Mouse (Mus musculus): ENCODE results near the gene Tmem107.

Gene Tmem107

DNA sequence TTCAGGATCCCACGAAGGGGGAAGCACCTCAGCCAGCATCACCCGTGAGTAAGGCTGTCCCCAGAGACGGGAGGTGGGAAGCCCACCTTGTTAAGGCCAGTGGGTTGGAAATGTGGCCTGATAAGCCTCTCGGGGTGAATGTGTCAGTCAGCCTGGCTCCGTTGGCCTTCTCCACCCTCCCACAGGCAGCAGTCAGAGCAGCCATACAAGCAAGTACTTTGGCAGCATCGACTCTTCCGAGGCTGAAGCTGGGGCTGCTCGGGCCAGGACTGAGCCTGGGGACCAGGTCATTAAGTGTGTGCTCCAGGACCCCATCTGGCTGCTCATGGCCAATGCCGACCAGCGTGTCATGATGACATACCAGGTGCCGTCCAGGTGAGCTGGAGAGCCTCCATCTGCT lies 37.1 kb downstream of the Tmem107 start:
- peak in 1 of 2 experiments; percentile 7 for DNase-seq

DNA sequence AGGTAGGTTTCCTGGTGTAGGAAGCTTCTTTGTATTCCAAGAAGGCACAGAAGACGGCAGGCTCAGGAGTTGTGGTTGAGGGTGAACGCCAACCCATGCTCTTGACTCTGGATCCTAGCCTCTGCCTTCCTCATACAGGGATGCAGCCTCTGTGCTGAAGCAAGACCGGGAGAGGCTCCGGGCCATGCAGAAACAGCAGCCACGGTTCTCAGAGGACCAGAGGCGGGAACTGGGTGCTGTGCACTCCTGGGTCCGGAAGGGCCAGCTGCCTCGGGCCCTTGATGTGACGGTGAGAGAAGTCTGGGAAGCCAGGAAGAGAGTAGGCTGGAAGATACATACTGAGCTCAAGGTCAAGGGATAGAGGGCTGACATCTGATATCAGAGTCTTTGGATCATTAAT lies 37.6 kb downstream of the Tmem107 start:
- peak in 1 of 2 experiments; percentile 8 for DNase-seq

DNA sequence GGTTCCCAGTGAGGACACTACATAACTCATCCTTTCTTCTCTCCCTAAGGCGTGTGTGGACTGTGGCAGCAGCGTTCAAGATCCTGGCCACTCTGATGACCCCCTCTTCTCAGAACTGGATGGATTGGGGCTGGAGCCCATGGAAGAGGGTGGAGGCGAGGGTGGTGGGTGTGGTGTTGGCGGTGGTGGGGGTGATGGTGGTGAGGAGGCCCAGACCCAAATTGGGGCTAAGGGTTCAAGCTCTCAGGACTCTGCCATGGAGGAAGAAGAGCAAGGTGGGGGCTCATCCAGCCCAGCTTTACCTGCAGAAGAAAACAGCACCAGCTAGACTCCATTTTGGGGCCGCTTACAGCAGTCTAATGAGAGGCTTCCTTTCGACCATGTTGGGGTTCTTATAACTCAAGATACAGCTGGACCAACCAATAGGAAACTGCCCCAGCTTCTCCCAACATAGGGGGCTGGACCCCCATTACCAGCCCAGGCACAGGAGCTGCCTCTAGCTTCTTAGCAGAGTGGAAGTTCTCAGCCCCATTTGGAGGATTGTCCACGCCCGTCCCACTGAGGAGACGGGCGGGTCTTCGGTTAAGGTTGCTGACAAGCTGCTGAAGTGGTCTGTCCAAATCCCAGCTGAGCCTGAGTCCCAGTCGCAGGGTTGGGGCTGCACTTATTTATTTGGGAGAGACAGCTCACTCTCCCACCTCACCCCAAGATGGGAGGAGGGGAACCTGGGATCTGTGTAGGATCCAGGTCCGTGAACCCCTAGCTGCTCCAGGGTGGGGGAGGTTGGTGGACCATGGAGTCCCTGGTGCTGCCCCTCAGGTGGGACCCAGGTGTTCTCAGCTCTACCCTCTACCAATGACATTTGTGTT lies 38.7 kb downstream of the Tmem107 start:
- DNase-seq = peak in 1 of 2 experiments; percentile 34

DNA sequence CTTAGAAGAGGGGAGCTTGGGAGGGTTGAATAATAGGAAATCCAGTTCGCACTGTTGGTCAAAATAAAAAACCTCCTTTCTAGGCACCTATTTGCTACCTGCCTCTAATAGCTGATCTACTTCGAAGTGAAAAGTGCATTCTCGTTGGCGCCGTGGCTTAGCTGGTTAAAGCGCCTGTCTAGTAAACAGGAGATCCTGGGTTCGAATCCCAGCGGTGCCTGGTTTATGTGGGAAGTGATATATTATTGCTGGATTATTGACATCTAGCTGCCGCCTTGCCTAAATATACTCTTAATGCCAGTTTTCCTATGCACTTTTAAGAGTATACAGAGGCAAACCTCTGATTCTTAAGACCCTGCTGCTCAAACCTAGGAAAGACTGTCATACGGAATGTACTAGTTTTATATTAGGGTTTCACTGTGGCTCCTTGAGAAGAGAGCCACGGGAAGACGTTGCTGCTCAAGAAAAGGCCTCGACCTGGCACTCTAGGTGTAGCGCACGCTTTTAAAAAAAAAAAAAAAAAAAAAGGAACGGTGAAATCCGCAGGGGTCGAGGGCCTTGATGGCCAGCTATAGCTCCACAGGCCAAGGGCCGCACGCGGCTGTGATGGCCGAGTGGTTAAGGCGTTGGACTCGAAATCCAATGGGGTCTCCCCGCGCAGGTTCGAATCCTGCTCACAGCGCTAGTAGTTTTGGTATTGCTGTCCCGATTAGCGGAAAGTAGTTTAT lies 39.9 kb downstream of the Tmem107 start:
- peak; percentile 98 to 99 for DNase-seq

DNA sequence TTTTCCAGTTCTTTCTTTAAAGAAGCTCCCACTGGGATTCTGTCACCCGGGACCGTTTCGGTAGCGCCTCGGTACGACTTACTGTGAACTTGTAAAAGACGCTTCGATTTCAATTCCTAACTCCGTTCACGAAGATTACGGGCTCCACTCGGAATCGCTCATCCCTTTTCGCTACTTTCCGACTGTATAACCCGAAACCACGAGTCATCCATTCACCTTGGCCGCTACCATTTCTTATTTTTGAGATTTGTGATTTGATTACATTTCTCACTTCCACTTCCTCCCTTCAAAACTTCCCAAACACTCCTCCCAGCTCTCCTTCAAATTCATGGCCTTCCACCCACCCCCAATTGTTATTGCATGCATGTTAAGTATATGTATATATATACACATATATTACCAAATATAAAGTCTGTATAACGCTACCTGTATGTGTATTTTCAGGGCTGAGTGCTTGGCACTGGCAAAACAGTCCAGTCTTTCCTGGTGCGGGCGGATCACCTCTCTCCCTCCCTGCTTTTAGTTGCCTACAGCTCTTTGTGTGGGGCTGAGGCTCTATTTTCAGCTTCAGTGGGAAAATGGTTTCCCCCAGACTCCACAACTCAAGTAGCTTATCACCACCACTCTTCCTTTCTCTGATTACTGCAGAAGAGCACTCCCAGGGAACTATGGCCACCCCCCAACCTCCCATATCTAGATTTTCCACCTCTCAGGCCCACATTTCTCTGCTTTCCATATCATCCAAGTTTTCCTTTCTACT lies 40.6 kb downstream of the Tmem107 start:
- peak in 1 of 2 experiments; percentile 15 for DNase-seq

DNA sequence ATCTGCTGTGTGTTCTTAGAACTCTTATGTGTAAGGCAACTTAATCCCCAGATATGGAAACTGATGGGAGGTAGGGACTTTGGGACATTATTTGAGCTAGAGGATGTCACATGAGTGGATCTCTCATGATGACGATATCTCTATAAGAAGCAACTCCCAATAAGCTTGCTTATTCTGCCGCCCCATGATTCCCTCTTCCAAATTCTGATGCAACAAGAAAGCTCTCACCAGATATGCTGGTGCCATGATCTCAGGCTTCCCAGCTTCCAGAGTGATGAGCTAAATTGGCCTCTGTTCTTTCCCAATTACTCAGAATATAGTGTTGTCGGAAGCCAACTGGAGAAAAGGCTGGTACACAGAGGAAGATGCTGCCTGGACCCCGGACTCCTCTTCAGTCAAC lies 41.3 kb downstream of the Tmem107 start:
- no peak for DNase-seq

DNA sequence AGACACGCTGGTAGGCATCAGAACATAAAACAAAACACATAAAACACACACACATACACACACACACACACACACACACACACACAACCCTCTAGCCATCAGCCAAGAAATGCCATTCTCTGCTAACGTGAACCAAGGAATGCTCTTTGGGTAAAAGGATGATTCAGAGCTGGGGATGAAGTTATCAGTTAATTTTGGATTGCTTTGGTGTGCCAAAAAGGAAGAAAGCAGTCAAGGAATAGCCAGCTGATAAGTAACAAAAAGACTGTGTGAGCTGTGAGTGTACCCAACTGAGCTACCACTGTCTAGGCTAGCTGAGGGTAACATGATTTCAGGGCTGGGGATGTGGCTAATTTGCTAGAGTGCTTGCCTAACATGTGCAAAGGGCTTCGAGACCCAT lies 43.4 kb downstream of the Tmem107 start:
- no peak for DNase-seq

DNA sequence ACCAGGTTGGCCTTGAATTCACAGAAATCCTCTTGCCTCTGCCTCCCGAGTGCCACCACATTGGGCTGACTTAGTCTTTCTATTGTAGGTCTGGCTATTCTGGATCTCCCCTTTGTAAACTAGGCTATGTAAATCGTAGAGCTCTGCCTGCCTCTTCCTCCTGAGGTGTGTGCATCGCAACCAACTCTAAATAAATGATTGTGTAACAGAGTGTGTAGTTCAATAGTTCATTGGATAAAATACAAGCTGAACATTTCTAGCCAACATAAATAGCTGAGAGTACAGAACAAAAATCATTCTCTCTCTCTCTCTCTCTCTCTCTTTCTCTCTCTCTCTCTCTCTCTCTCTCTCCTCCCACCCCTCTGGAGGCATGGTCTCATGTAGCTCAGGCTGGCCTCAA lies 44.0 kb downstream of the Tmem107 start:
- no peak for DNase-seq

DNA sequence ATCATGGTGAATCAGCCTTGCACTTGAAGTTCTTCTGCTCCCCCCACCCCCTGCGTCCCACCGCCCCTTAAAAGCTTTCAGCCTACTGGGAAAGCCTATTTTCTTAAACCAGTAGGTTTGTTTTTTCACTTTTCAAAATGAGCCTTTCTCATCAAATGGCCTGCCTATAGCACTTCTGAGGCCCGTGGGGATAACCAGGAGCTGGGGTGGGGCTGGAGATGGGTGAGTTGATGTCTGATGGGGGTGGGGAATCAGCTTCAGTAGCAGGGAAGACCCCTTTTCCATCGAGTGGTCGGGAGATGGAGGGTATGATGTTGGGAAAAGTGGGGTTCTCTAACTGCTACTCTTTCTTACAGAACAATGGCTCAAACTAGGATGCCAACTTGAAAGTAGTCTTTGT lies 46.2 kb downstream of the Tmem107 start:
- peak in 1 of 2 experiments; percentile 34 for DNase-seq

DNA sequence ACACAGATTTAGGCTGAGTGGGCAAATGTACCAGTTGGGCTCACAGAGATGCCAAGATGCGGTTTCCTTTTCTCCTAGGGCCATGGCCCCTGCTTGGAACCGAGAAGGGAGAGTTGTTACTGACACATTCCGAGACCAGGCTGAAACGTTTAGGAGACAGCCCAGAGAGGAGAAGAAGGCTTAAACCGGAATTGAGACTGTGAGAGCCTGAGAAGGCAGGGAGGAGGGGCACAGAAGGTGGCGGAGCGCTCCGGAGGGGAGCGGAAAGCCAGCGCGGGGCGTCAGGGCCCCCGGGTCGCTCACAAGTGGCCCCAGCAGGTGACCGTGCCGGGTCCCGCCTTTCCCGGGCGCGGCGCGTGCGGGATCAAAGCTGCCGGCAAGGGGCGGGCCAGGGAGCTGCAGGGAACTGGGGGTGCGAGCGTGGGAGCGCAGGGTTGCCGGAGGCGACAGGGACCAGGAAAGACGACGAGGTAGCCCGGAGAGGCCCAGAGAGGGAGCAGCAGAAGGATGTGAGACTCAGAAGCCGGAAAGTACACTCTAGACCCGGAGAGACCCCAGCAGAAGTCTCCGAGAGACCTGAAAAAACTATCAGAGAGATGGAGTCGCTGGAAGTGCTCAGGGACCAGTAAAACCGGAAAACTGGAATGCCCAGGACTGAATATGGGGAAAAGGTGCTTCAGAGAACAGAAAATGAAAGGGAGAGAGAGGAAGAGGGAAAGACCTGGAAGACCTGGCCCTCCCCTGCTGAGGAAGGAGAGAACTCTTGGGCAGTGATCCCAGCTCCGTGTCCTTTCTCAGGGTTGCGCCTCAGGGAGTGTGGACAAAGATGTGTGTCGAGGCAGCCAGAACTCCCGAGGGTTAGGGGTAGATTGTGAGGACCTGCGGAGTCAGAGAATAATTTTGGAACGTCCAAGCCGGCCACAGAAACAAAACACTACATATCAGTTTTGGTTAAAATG lies 47.4 kb downstream of the Tmem107 start:
- peak; percentile 73 to 77 for DNase-seq

DNA sequence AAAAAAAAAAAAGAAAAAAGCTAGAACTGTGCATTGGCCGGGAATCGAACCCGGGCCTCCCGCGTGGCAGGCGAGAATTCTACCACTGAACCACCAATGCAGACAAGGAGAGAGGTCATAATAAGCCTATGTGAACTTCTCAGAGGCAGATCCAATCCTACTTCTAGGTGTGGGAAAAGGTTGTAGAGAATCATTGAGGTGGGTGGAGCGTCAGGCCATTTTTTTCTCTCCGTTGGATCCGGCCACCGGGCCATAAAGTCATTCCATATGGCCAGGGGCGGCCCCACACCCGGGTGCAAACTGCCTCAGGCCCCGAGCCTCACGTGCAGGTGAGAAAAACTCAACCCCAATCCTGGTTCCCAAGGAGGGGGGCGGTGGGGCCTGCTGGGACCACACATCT lies 48.2 kb downstream of the Tmem107 start:
- peak; percentile 94 to 98 for DNase-seq

DNA sequence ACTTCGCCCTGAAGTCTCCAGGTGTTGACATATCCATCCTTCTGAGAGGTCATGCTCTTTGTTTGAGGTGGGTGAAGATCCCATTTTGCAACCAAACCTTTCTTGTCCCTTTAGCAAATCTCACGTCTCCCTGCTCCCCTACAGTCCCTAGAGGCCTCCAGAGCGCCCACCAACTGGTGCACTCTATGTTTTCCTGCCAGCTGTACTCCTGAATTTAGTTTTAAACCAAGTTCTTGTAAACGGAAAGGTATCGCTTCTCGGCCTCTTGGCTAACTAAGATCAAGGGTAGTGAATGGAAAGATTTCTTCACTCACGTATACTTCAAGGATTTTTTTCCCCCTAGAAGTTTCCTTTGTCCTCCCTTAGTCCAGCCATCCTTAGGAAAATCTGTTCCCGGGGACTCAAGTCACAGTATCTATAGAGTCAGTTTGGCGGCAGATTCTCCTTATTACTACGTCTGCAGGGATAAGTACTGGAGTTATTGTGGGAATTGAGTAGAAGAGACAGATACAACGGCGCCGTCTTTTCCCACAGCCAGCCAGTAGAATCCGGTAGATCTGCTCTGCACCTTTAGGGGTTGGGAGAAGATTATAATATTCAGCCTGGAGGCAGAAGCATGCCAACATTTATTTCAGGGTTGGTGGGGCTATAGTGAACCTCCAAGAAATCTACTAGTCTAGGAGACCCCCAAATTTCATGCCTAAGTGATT lies 49.0 kb downstream of the Tmem107 start:
- no peak for DNase-seq

DNA sequence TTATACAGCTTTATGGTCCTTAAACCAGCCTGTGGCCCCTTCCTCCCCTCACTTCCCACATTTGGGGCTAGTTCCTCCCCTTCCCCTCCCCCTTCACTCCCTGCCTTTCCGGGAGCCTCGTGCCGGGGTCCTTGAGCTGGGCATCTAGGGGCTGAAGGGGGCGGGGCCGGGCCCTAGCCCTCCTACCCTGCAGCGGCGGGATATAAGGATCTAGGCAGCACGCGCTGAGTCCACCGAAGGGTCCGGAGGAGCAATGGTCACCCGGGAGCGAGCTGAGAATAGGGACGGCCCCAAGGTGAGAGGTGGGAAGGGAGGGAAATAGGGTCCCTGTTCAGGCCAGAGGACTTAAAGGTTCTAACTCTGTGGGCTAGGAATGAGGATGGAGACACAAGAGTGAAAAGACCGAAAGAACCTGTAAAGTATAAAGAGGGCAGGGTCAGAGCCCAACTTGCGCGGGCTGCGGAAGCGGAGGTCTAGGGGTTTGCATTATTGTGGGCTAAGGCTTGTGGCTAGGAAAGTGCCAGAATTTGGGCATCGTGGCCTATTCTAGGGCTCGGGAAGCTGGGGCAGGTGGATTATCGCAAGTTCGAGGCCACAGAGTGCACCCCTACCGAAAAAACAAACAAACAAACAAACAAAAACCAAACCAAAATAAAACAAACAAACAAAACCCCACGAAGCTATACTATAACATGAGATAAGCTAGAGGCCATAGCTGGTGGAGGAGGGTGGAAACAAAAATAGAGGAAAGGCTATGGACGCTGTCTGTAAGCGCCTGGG lies 49.8 kb downstream of the Tmem107 start, which contains the start of gene Hes7:
TSS of gene Hes7 (plus strand) at position 184 of the 780 bp plus-strand sequence.
- DNase-seq = peak in 1 of 2 experiments; percentile 30

DNA sequence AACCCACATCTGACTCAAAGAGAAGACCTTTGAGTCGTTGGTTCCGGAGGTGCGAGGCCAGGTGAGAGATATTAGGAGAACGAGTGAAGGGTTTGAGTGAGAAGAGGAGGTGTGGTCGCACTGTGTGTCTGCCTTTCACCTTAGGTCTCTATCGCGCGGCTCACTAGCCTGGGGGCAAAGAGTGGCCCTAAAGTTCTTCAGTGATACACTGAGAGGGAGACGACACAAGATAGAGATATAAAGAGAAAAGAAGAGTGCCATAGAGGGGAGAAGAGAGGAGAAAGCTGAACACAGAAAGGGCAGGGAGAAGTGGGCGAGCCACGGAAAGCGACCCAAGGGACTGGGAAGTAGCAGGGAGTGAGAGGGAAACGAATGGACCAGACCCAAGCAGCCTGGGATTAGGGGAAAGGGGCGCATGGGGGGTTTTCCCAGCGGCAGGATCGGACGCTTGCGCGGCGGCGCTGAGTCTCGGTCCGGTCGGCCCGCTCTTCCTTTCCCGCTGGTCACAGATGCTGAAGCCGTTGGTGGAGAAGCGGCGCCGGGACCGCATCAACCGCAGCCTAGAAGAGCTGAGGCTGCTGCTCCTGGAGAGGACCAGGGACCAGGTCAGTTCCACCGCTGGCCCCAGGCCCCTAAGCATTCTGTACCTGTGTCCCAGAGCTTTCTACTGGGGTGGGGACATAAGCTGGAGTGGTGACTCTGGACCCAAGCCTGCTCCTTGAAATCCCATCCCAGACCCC lies 50.6 kb downstream of the Tmem107 start:
- DNase-seq = peak in 1 of 2 experiments; percentile 29

DNA sequence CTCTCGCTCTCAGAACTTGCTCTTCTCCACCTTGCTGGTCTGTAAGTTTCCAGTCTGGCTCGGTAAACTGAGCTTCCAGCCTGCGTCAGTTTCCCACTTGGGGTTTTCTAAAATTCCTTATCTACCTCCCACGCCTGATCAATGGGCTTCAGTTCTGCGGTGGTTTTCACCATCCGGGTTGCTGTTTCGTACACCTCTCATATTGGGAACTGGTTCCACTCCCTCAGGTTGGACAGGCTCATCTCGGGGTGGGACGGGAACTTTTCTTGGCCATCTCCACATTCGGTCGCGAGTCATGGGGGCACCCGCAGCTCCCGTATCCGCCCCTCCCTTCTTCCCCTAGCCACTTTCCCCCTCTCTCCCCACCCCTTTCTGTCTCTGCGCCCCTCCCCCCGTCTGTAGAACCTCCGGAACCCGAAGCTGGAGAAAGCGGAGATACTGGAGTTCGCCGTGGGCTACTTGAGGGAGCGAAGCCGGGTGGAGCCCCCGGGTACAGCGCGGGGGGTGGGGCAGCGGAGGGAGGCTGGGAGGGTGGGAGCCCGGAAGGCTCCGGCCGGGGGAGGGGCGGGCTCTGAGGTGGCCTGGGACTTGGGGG lies 51.2 kb downstream of the Tmem107 start:
- peak in 1 of 2 experiments; percentile 71 for DNase-seq

DNA sequence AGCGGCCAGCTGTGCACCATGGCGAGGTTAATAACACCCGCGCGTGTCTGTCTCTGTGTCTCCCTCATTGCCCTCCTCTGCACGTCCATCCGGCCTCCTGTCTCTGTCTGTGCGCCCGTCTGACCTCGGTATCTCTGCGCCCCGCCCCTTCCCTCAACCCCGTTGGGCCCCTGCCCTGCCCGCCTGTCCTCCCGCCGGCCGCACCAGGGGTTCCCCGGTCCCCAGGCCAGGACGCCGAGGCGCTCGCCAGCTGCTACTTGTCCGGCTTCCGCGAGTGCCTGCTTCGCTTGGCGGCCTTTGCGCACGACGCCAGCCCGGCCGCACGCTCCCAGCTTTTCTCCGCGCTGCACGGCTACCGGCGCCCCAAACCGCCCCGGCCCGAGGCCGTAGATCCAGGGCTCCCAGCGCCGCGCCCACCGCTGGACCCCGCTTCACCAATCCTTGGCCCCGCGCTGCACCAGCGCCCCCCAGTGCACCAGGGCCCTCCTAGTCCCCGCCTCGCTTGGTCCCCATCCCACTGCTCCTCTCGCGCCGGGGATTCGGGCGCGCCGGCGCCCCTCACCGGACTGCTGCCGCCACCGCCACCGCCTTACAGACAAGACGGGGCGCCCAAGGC lies 51.8 kb downstream of the Tmem107 start, which contains the start of gene 9130213A22Rik:
TSS of gene 9130213A22Rik (minus strand) at position 254 of the 616 bp plus-strand sequence.
- peak; percentile 89 for DNase-seq
